Mouse (Mus musculus): ENCODE data around the gene Tmem170b. TPM values are rescaled to one million over a fixed set of nuclear protein-coding genes. Genes with fewer than 3 reads are reported as not detected.
"Not testable (repeated sequence)": the region's sequence is repeated elsewhere in the genome, so short reads cannot be mapped to it uniquely, and the experiment has no call there.

Gene Tmem170b
- total RNA-seq, 2 experiments from 2014 or later = 88.6 to 91.0 TPM

GRCm38 (mm10) chr13:41660052-41660793 lies 54.5 kb downstream of the Tmem170b start:
- DNase-seq (ENCODE audit: low spot score in 2 of 2) = peak in 1 of 2 experiments; percentile 72
- Histone ChIP-seq H3K4me3 (no peak overlapping the region), H3K27ac (peak overlapping the region; percentile 80)
- no peak for TF ChIP-seq CTCF (conservative IDR thresholded peaks at IDR 0.05)

- DNase-seq (ENCODE audit: low spot score in 2 of 2) = no peak
- no peak for TF ChIP-seq CTCF (conservative IDR thresholded peaks at IDR 0.05)
- Histone ChIP-seq H3K27ac (peak overlapping the region; percentile 57; the same call in 1 of the 2 replicates), H3K4me3 (no peak overlapping the region)
Measured at GRCm38 (mm10) chr13:41661116-41661515, 55.4 kb downstream of the Tmem170b start.

DNA sequence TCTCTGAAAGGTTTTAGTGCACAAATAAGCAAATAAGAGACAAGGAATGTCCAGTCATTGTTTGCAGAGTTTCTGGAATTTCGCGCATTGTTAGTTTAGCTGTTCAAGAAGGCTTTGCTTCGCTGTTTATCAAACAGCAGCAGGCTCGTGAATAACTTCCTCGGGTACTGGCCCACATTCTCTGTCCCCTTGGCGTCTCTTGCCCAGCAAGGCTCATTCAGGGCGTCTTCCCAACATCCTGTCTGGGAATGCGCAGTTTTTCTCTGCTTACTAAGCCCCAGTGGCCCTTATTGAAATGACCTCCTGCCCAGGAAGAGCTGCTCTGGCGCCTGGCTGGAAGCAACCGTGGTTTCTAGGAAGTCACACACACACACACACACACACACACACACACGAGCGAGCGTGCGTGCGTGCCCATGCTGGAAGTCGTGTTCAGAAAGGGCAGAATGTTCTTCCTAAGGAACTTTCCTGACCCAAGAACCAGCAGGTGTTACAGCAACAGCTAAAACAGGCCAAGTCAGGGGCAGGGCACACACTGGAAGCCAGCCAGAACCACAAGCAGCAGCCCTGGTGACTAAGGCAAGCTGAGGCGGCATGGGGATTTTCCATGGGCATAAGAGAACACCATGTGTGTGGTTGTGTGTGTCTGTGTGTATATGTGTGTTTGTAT lies 56.8 kb downstream of the Tmem170b start:
- no peak overlapping the region for H3K4me3 ChIP-seq
- peak; percentile 47 for TF ChIP-seq CTCF (conservative IDR thresholded peaks at IDR 0.05)
- peak overlapping the region; percentile 63; the same call in 1 of the 2 replicates for H3K27ac ChIP-seq
- DNase-seq (ENCODE audit: low spot score in 2 of 2) = peak in 1 of 2 experiments; percentile 30

GRCm38 (mm10) chr13:41663501-41664195 lies 57.9 kb downstream of the Tmem170b start:
- no peak overlapping the region for H3K4me3 ChIP-seq
- no peak for TF ChIP-seq CTCF (conservative IDR thresholded peaks at IDR 0.05)
- H3K27ac ChIP-seq = no peak overlapping the region
- DNase-seq (ENCODE audit: low spot score in 2 of 2) = no peak

DNA sequence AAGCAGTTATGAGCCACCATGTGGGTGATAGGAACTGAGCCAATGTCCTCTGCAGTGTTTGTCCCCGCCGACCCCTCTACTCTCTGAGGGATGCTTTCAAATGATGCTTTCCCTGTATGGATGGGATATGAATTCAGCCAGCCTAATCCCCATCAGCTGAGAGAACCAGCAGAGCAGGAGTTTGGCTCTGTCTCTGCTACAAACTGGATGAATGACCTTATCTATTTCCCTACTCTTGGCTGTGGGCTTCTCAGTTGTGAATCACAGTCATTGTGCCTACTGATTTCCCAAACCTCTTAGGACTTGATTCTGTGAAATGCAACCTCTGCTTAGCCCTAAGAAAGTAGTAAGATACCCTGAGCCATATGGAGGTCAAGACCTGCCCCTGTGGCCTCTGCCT lies 64.2 kb downstream of the Tmem170b start:
- Histone ChIP-seq H3K27ac (peak overlapping the region; percentile 32; the same call in 1 of the 2 replicates), H3K4me3 (no peak overlapping the region)
- no peak for TF ChIP-seq CTCF (conservative IDR thresholded peaks at IDR 0.05)
- no peak for DNase-seq (ENCODE audit: low spot score in 2 of 2)

GRCm38 (mm10) chr13:41670386-41671130 lies 64.9 kb downstream of the Tmem170b start:
- TF ChIP-seq CTCF (conservative IDR thresholded peaks at IDR 0.05) = no peak
- Histone ChIP-seq H3K4me3 (no peak overlapping the region), H3K27ac (peak overlapping the region; percentile 51; the same call in 1 of the 2 replicates)
- no peak for DNase-seq (ENCODE audit: low spot score in 2 of 2)

DNA sequence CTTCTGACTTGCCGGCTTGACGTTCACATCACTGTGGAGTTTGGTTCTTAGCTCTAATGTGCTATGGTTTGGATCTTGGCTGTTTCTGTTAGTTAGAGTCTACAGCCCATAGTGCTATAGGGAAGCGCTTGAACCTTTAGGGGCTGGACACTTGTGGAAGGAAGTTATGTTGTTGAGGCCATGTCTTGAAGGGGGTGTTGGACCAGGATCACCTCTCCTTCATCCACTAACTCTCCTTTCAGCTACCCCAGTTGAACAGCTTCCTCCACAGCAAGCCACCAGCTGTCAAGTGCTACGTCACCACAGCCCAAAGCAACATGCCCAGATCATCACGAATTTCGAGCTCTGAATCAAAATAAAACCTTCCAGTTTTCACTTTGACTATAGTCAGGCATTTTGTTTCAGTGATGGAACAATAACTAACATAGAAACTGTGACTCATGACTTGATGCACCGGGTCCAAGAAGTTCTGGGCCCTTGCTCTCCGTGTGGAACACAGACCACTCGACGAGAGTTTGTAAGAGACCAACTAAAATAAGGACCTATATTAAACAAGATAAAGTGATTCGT lies 65.5 kb downstream of the Tmem170b start:
- TF ChIP-seq CTCF (conservative IDR thresholded peaks at IDR 0.05) = no peak
- Histone ChIP-seq H3K4me3 (no peak overlapping the region), H3K27ac (peak overlapping the region; percentile 51; the same call in 1 of the 2 replicates)
- DNase-seq (ENCODE audit: low spot score in 2 of 2) = no peak

DNA sequence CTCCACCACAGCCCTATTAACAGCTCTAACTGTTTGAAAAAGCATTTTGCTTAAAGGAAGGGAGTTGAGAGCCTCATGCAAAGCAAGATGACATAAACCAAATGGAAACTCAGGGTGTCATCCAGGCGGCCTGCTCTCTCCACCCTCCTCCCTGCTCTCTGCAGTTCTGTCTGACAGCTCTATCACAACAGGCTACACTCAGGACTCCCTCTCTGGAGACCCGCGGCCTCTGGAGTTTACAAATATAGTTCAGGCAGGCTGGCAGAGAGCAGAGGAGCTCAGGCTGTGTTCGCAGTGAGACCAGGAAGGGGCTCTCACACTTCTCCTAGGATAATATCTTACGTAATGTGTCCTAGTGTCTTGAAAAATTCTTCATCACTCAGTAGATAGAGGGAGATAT lies 67.2 kb downstream of the Tmem170b start:
- DNase-seq (ENCODE audit: low spot score in 2 of 2); H3K4me3 ChIP-seq; H3K27ac ChIP-seq: not testable (repeated sequence)

- Histone ChIP-seq H3K27ac (no peak overlapping the region), H3K4me3 (no peak overlapping the region)
- no peak for DNase-seq (ENCODE audit: low spot score in 2 of 2)
- TF ChIP-seq CTCF (conservative IDR thresholded peaks at IDR 0.05) = no peak
Measured at GRCm38 (mm10) chr13:41673541-41673940, 67.8 kb downstream of the Tmem170b start.

GRCm38 (mm10) chr13:41674608-41675007 lies 68.9 kb downstream of the Tmem170b start:
- not testable (repeated sequence) for H3K4me3 ChIP-seq; DNase-seq (ENCODE audit: low spot score in 2 of 2); H3K27ac ChIP-seq

- no peak overlapping the region for H3K4me3 ChIP-seq
- no peak for DNase-seq (ENCODE audit: low spot score in 2 of 2)
- no peak overlapping the region for H3K27ac ChIP-seq
- TF ChIP-seq CTCF (conservative IDR thresholded peaks at IDR 0.05) = no peak
Measured at GRCm38 (mm10) chr13:41675498-41675897, 69.8 kb downstream of the Tmem170b start.

Measured in layer of hippocampus, adult 2 months (tissue).